Mouse (Mus musculus): ENCODE data around the gene Hivep2. TPM values are rescaled to one million over a fixed set of nuclear protein-coding genes. Genes with fewer than 3 reads are reported as not detected.
A peak's percentile ranks its signal among the peaks of the same experiment; 100 is the strongest.

Gene Hivep2
- polyA plus RNA-seq, 1 experiment, result 8.7 TPM

DNA sequence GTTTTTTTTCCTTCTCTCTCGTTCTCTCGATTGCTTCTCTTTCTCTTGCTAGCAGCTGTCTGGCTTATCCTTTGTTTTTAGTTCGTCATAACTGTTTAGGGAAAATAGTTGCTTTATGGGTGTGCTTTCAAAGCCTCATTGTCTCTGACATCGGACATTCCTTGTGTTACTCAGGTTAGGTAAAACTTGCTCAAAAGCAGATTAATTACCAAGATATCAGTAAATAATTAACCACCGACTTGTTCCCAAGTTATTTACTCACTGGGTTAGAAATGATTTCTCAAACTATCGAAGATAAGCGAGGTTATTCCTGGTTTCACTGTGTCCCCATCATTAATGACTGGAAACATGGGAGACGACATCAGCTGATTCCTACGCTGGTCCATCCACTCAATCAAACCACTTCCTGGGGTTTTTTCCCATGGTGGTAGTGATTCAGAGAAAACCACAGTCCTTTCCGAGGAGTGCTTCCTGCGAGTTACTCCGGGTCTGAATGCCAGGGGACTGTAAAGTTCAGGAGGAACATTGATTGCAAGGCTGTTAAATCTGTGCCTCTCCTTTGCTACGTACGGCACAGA is 64.7 kb downstream of the Hivep2 start:
- Histone ChIP-seq H3K27ac (ENCODE audit: insufficient read depth, low read length) (no peak overlapping the region), H3K4me1 (ENCODE audit: control insufficient read depth, insufficient read depth, insufficient read length) (peaks cover 7% of the 10 kb centered on the region; the same call in 1 of the 2 replicates), H3K27me3 (ENCODE audit: control insufficient read depth, insufficient read depth, low read length) (no peaks in the 10 kb centered on the region), H3K36me3 (ENCODE audit: control insufficient read depth, insufficient read depth, low read length) (no peaks in the 10 kb centered on the region), H3K4me3 (ENCODE audit: extremely low read depth, insufficient read depth, insufficient read length) (no peak overlapping the region)
- WGBS, result 89% methylated on average over 14 of the region's 14 CpGs
- no peak for DNase-seq (ENCODE audit: low read depth in 1 of 2, low spot score in 2 of 2)
- TF ChIP-seq POLR2A (IDR thresholded peaks at IDR 0.05; ENCODE audit: low read depth, low read length) (no peak), CTCF (IDR thresholded peaks at IDR 0.05; ENCODE audit: extremely low read depth, insufficient read depth, insufficient read length, insufficient replicate concordance) (no peak)

DNA sequence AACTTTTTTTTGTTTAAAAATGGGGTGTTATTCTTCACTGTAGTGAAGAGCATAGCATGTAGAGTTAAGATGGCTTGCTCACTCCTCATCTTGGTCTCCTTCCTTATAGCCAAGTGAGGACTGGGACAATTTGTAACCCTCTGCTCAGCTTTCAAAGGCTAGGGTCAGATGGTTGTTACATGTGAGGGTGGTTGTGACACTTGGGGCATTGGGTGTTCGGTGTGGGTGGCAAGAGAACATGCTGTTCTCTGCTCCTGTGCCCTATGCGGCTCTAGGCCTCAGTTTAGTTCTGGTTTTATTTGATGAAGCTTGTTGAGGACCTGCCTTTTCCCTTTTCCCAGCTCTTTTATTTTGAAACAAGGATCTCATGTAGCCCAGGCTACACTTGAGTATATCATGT is 66.7 kb downstream of the Hivep2 start:
- no peaks in the 10 kb centered on the region for H3K27me3 ChIP-seq (ENCODE audit: control insufficient read depth, insufficient read depth, low read length)
- no peaks in the 10 kb centered on the region for H3K36me3 ChIP-seq (ENCODE audit: control insufficient read depth, insufficient read depth, low read length)
- peaks cover 15% of the 10 kb centered on the region; the same call in 1 of the 2 replicates for H3K4me1 ChIP-seq (ENCODE audit: control insufficient read depth, insufficient read depth, insufficient read length)
- no peak overlapping the region for H3K27ac ChIP-seq (ENCODE audit: insufficient read depth, low read length)
- no peak overlapping the region for H3K4me3 ChIP-seq (ENCODE audit: extremely low read depth, insufficient read depth, insufficient read length)
- DNase-seq (ENCODE audit: low read depth in 1 of 2, low spot score in 2 of 2), result no peak
- WGBS, result 90% methylated on average over 2 of the region's 2 CpGs
- TF ChIP-seq POLR2A (IDR thresholded peaks at IDR 0.05; ENCODE audit: low read depth, low read length) (no peak), CTCF (IDR thresholded peaks at IDR 0.05; ENCODE audit: extremely low read depth, insufficient read depth, insufficient read length, insufficient replicate concordance) (no peak)

DNA sequence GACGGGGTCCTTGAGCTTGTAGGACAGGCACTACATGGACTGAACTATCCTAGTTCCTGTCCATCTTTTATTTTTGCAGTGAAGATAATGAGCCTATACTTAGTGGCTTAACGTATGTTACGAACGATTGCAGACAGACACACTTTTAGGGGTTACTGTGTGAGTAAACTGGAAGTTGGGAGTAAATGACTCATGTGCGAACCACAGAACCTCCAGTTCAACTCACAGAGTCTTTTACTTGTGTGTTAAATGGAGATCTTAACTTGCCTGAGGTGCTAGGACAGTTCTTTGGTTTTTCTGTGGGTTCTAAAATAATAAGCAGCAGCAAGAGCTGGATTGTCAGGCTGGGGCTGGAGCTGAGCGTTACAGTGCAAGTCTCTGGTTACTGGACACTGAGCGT is 68.2 kb downstream of the Hivep2 start:
- WGBS, result 84% methylated on average over 7 of the region's 7 CpGs
- H3K27me3 ChIP-seq (ENCODE audit: control insufficient read depth, insufficient read depth, low read length), result no peaks in the 10 kb centered on the region

DNA sequence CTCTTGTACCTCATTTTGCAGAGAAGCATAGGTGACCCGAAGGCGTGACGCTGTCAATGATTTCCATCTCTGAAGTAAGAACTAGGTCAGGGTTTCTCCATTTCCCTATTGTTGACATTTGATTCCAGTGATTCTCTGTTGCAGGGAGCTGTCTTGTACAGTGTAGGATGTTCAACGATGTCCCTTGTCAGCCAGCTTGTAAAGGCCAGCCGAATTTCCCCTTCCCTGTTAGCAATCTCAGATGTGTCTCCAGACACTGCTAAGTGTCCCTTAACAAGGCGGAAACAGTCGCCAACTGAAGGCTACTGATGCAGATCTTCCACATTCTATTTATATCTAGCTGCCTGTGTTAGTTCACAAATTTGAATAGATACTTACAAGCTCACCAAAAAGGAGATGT is 68.9 kb downstream of the Hivep2 start:
- WGBS, result 38% methylated on average over 7 of the region's 7 CpGs
- H3K36me3 ChIP-seq (ENCODE audit: control insufficient read depth, insufficient read depth, low read length), result no peaks in the 10 kb centered on the region
- DNase-seq (ENCODE audit: low read depth in 1 of 2, low spot score in 2 of 2), result no peak
- H3K27me3 ChIP-seq (ENCODE audit: control insufficient read depth, insufficient read depth, low read length), result no peaks in the 10 kb centered on the region
- no peak for TF ChIP-seq CTCF (IDR thresholded peaks at IDR 0.05; ENCODE audit: extremely low read depth, insufficient read depth, insufficient read length, insufficient replicate concordance)
- no peak for TF ChIP-seq POLR2A (IDR thresholded peaks at IDR 0.05; ENCODE audit: low read depth, low read length)
- H3K27ac ChIP-seq (ENCODE audit: insufficient read depth, low read length), result peak overlapping the region; percentile 6
- no peak overlapping the region for H3K4me3 ChIP-seq (ENCODE audit: extremely low read depth, insufficient read depth, insufficient read length)
- H3K4me1 ChIP-seq (ENCODE audit: control insufficient read depth, insufficient read depth, insufficient read length), result peaks cover 17% of the 10 kb centered on the region; the same call in 1 of the 2 replicates

More for the DNA sequence above, 68.2 kb downstream of the Hivep2 start:
- H3K4me1 ChIP-seq (ENCODE audit: control insufficient read depth, insufficient read depth, insufficient read length), result peaks cover 17% of the 10 kb centered on the region; the same call in 1 of the 2 replicates
- no peak for TF ChIP-seq CTCF (IDR thresholded peaks at IDR 0.05; ENCODE audit: extremely low read depth, insufficient read depth, insufficient read length, insufficient replicate concordance)
- no peak for TF ChIP-seq POLR2A (IDR thresholded peaks at IDR 0.05; ENCODE audit: low read depth, low read length)
- no peak for DNase-seq (ENCODE audit: low read depth in 1 of 2, low spot score in 2 of 2)
- peak overlapping the region; percentile 40; the same call in 1 of the 2 replicates for H3K27ac ChIP-seq (ENCODE audit: insufficient read depth, low read length)
- no peaks in the 10 kb centered on the region for H3K36me3 ChIP-seq (ENCODE audit: control insufficient read depth, insufficient read depth, low read length)
- H3K4me3 ChIP-seq (ENCODE audit: extremely low read depth, insufficient read depth, insufficient read length), result no peak overlapping the region

- Histone ChIP-seq H3K4me3 (ENCODE audit: extremely low read depth, insufficient read depth, insufficient read length) (no peak overlapping the region), H3K27me3 (ENCODE audit: control insufficient read depth, insufficient read depth, low read length) (no peaks in the 10 kb centered on the region), H3K36me3 (ENCODE audit: control insufficient read depth, insufficient read depth, low read length) (no peaks in the 10 kb centered on the region), H3K27ac (ENCODE audit: insufficient read depth, low read length) (peak overlapping the region; percentile 25; the same call in 1 of the 2 replicates), H3K4me1 (ENCODE audit: control insufficient read depth, insufficient read depth, insufficient read length) (peaks cover 18% of the 10 kb centered on the region; the same call in 1 of the 2 replicates)
- no peak for DNase-seq (ENCODE audit: low read depth in 1 of 2, low spot score in 2 of 2)
- WGBS, result 74% methylated on average over 5 of the region's 5 CpGs
- TF ChIP-seq CTCF (IDR thresholded peaks at IDR 0.05; ENCODE audit: extremely low read depth, insufficient read depth, insufficient read length, insufficient replicate concordance), result no peak
Observed at GRCm38 (mm10) chr10:14035607-14036006, 69.7 kb downstream of the Hivep2 start.

DNA sequence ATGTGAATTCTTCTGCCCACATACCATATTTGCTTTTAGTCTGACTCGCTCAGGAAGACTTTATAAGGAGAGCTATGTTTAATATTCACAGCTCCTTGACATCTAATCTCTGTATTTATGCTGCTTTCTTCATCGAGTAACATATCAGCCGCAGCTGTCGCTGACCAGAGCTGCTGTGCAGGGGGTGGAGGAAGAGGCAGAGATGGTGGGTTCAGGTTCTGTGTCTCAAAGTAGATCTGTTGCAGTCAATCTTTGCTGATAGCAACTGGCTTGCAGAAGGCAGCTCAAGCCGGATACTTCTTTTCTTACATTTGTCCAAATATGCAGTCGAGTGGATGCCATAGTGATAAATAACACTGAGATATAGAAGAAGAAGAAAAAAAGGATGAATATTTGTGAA is 70.6 kb downstream of the Hivep2 start:
- peaks cover 25% of the 10 kb centered on the region; the same call in 1 of the 2 replicates for H3K4me1 ChIP-seq (ENCODE audit: control insufficient read depth, insufficient read depth, insufficient read length)
- 90% methylated on average over 6 of the region's 6 CpGs for WGBS
- no peak overlapping the region for H3K4me3 ChIP-seq (ENCODE audit: extremely low read depth, insufficient read depth, insufficient read length)
- H3K36me3 ChIP-seq (ENCODE audit: control insufficient read depth, insufficient read depth, low read length), result no peaks in the 10 kb centered on the region
- H3K27me3 ChIP-seq (ENCODE audit: control insufficient read depth, insufficient read depth, low read length), result no peaks in the 10 kb centered on the region
- DNase-seq (ENCODE audit: low read depth in 1 of 2, low spot score in 2 of 2), result no peak
- no peak overlapping the region for H3K27ac ChIP-seq (ENCODE audit: insufficient read depth, low read length)
- TF ChIP-seq CTCF (IDR thresholded peaks at IDR 0.05; ENCODE audit: extremely low read depth, insufficient read depth, insufficient read length, insufficient replicate concordance) (no peak), POLR2A (IDR thresholded peaks at IDR 0.05; ENCODE audit: low read depth, low read length) (no peak)

GRCm38 (mm10) chr10:14037977-14038489 is 72.2 kb downstream of the Hivep2 start:
- H3K4me3 ChIP-seq (ENCODE audit: extremely low read depth, insufficient read depth, insufficient read length), result no peak overlapping the region
- H3K27ac ChIP-seq (ENCODE audit: insufficient read depth, low read length), result no peak overlapping the region
- 93% methylated on average over 7 of the region's 7 CpGs for WGBS
- DNase-seq (ENCODE audit: low read depth in 1 of 2, low spot score in 2 of 2), result no peak
- peaks cover 35% of the 10 kb centered on the region for H3K4me1 ChIP-seq (ENCODE audit: control insufficient read depth, insufficient read depth, insufficient read length)
- H3K36me3 ChIP-seq (ENCODE audit: control insufficient read depth, insufficient read depth, low read length), result no peaks in the 10 kb centered on the region
- TF ChIP-seq POLR2A (IDR thresholded peaks at IDR 0.05; ENCODE audit: low read depth, low read length), result no peak
- no peaks in the 10 kb centered on the region for H3K27me3 ChIP-seq (ENCODE audit: control insufficient read depth, insufficient read depth, low read length)

Measured in spleen, adult 2 months (tissue).